Mouse (Mus musculus): Measurements from ENCODE around the gene Dut.

DNA sequence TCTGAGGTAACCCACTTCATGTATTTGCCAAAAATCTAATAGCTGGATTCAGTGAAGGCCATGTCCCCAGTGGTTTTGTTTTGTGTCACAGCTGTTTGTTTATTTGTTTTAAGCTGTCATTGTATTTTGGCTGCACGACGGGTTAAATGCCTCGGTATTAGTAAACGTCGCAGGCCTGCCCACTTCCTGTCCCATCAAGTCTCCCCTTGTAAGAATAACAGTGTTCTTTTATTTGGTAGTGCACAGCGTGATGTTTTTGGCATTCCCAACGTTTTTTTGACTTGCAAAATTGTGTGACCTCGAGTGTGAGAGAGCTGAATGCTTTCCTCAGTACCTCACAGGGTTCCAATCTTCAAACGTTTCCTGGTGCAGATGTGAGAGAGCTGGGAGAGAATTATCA lies 16.8 kb downstream of the Dut start:
- TF ChIP-seq POLR2A (IDR thresholded peaks at IDR 0.05; ENCODE audit: borderline replicate concordance, extremely low read depth, low read depth, low read length) (no peak), CTCF (IDR thresholded peaks at IDR 0.05; ENCODE audit: insufficient read depth, low read length) (no peak)
